Mouse (Mus musculus): ENCODE results near the gene Gm21887. TPM values are rescaled to one million over a fixed set of nuclear protein-coding genes. Genes with fewer than 3 reads are reported as not detected.
A peak's percentile ranks its signal among the peaks of the same experiment; 100 is the strongest.
"Not testable (repeated sequence)": the region's sequence is repeated elsewhere in the genome, so short reads cannot be mapped to it uniquely, and the experiment has no call there.

Gm21887 gene
- polyA plus RNA-seq (2016; fragmentation: Nextera tagmentation; extraction: Ambion mirVana): 229 and 264 TPM in 2 replicates

GRCm38 (mm10) chrX:170009016-170009750, at the start of gene Gm21887:
Gene Gm21887, plus strand, starts transcription at chrX:170009659.
- Histone ChIP-seq H3K9me3 (peaks cover 57% of the 10 kb centered on the region), H3K36me3 (peaks cover 17% of the 10 kb centered on the region), H3K27ac (peak within 1 kb of the TSS; percentile 89), H3K4me1 (replicated peaks) (peaks cover 26% of the 10 kb centered on the region), H3K4me3 (peak within 1 kb of the TSS; percentile 56)
- 80% methylated on average over 117 of the region's 118 CpGs for WGBS
- DNase-seq (ENCODE audit: low spot score): peak; percentile 90
- H3K27me3 ChIP-seq (ENCODE audit: insufficient read depth, poor library complexity, severe bottlenecking): not testable (repeated sequence)

GRCm38 (mm10) chrX:169969337-169969736, 40.1 kb upstream of the Gm21887 start:
- Histone ChIP-seq H3K4me1 (replicated peaks) (no peaks in the 10 kb centered on the region), H3K27me3 (ENCODE audit: insufficient read depth, poor library complexity, severe bottlenecking) (0 out of 2 replicates have a peak, but pooled peaks cover 4% of the 10 kb centered on the region), H3K4me3 (no peak overlapping the region), H3K36me3 (peaks cover 47% of the 10 kb centered on the region), H3K9me3 (peaks cover 43% of the 10 kb centered on the region), H3K27ac (no peak overlapping the region)
- WGBS: 84% methylated on average over 1 of the region's 1 CpGs
- DNase-seq (ENCODE audit: low spot score): no peak

GRCm38 (mm10) chrX:169969765-169970164, 39.7 kb upstream of the Gm21887 start:
- not testable (repeated sequence) for H3K27ac ChIP-seq; H3K4me1 ChIP-seq (replicated peaks); H3K27me3 ChIP-seq (ENCODE audit: insufficient read depth, poor library complexity, severe bottlenecking); H3K4me3 ChIP-seq; DNase-seq (ENCODE audit: low spot score)
- WGBS: 87% methylated on average over 3 of the region's 3 CpGs
- Histone ChIP-seq H3K9me3 (peaks cover 47% of the 10 kb centered on the region), H3K36me3 (peaks cover 52% of the 10 kb centered on the region)

- 89% methylated on average over 7 of the region's 7 CpGs for WGBS
- Histone ChIP-seq H3K36me3 (peaks cover 60% of the 10 kb centered on the region), H3K9me3 (peaks cover 55% of the 10 kb centered on the region)
- not testable (repeated sequence) for DNase-seq (ENCODE audit: low spot score); H3K4me1 ChIP-seq (replicated peaks); H3K27ac ChIP-seq; H3K27me3 ChIP-seq (ENCODE audit: insufficient read depth, poor library complexity, severe bottlenecking); H3K4me3 ChIP-seq
These were observed 38.9 kb upstream of the Gm21887 start for GRCm38 (mm10) chrX:169970546-169970945.

- Histone ChIP-seq H3K9me3 (peaks cover 63% of the 10 kb centered on the region), H3K36me3 (peaks cover 67% of the 10 kb centered on the region)
- H3K4me3 ChIP-seq: not testable (repeated sequence)
These were observed 37.9 kb upstream of the Gm21887 start for GRCm38 (mm10) chrX:169971562-169971961.

GRCm38 (mm10) chrX:169972131-169972530, 37.3 kb upstream of the Gm21887 start:
- WGBS: 82% methylated on average over 2 of the region's 2 CpGs
- not testable (repeated sequence) for H3K27ac ChIP-seq; H3K4me1 ChIP-seq (replicated peaks); H3K4me3 ChIP-seq; H3K27me3 ChIP-seq (ENCODE audit: insufficient read depth, poor library complexity, severe bottlenecking); DNase-seq (ENCODE audit: low spot score)
- Histone ChIP-seq H3K36me3 (peaks cover 72% of the 10 kb centered on the region), H3K9me3 (peaks cover 67% of the 10 kb centered on the region)

More at GRCm38 (mm10) chrX:169971562-169971961, 37.9 kb upstream of the Gm21887 start:
- not testable (repeated sequence) for DNase-seq (ENCODE audit: low spot score); H3K4me1 ChIP-seq (replicated peaks); H3K27ac ChIP-seq; H3K27me3 ChIP-seq (ENCODE audit: insufficient read depth, poor library complexity, severe bottlenecking)
- WGBS: 88% methylated on average over 6 of the region's 6 CpGs

GRCm38 (mm10) chrX:169972791-169973494, 36.5 kb upstream of the Gm21887 start:
- H3K27ac ChIP-seq; H3K4me1 ChIP-seq (replicated peaks); DNase-seq (ENCODE audit: low spot score); H3K27me3 ChIP-seq (ENCODE audit: insufficient read depth, poor library complexity, severe bottlenecking); H3K4me3 ChIP-seq: not testable (repeated sequence)
- Histone ChIP-seq H3K9me3 (peaks cover 73% of the 10 kb centered on the region), H3K36me3 (peaks cover 80% of the 10 kb centered on the region)
- whole genome bisulfite sequencing: 76% methylated on average over 6 of the region's 6 CpGs

GRCm38 (mm10) chrX:169973806-169974205, 35.7 kb upstream of the Gm21887 start:
- H3K36me3 ChIP-seq: peaks cover 88% of the 10 kb centered on the region
- not testable (repeated sequence) for H3K27me3 ChIP-seq (ENCODE audit: insufficient read depth, poor library complexity, severe bottlenecking); H3K4me3 ChIP-seq; H3K27ac ChIP-seq; H3K4me1 ChIP-seq (replicated peaks); DNase-seq (ENCODE audit: low spot score)
- peaks cover 82% of the 10 kb centered on the region for H3K9me3 ChIP-seq
- WGBS: 62% methylated on average over 3 of the region's 3 CpGs

- not testable (repeated sequence) for H3K27me3 ChIP-seq (ENCODE audit: insufficient read depth, poor library complexity, severe bottlenecking); H3K4me3 ChIP-seq; H3K4me1 ChIP-seq (replicated peaks); H3K27ac ChIP-seq; DNase-seq (ENCODE audit: low spot score)
- 69% methylated on average over 4 of the region's 4 CpGs for whole genome bisulfite sequencing
- H3K9me3 ChIP-seq: peaks cover 88% of the 10 kb centered on the region
- H3K36me3 ChIP-seq: peaks cover 94% of the 10 kb centered on the region
These were observed 35.0 kb upstream of the Gm21887 start for GRCm38 (mm10) chrX:169974456-169974855.

GRCm38 (mm10) chrX:169974974-169975373, 34.5 kb upstream of the Gm21887 start:
- not testable (repeated sequence) for H3K27me3 ChIP-seq (ENCODE audit: insufficient read depth, poor library complexity, severe bottlenecking); DNase-seq (ENCODE audit: low spot score); H3K27ac ChIP-seq; H3K4me1 ChIP-seq (replicated peaks); H3K4me3 ChIP-seq
- Histone ChIP-seq H3K36me3 (peaks cover 94% of the 10 kb centered on the region), H3K9me3 (peaks cover 89% of the 10 kb centered on the region)
- 83% methylated on average over 6 of the region's 6 CpGs for WGBS

- H3K9me3 ChIP-seq: peaks cover 91% of the 10 kb centered on the region
- peaks cover 94% of the 10 kb centered on the region for H3K36me3 ChIP-seq
- 89% methylated on average over 3 of the region's 3 CpGs for WGBS
- not testable (repeated sequence) for H3K27me3 ChIP-seq (ENCODE audit: insufficient read depth, poor library complexity, severe bottlenecking); H3K27ac ChIP-seq; H3K4me3 ChIP-seq; DNase-seq (ENCODE audit: low spot score); H3K4me1 ChIP-seq (replicated peaks)
These were observed 33.8 kb upstream of the Gm21887 start for GRCm38 (mm10) chrX:169975681-169976131.

- Histone ChIP-seq H3K36me3 (peaks cover 95% of the 10 kb centered on the region), H3K9me3 (peaks cover 93% of the 10 kb centered on the region)
- H3K27ac ChIP-seq; H3K4me3 ChIP-seq; H3K27me3 ChIP-seq (ENCODE audit: insufficient read depth, poor library complexity, severe bottlenecking); DNase-seq (ENCODE audit: low spot score); H3K4me1 ChIP-seq (replicated peaks): not testable (repeated sequence)
- WGBS: 66% methylated on average over 5 of the region's 5 CpGs
These were observed 33.1 kb upstream of the Gm21887 start for GRCm38 (mm10) chrX:169976340-169976739.

GRCm38 (mm10) chrX:169977856-169978435, 31.5 kb upstream of the Gm21887 start:
- not testable (repeated sequence) for H3K4me3 ChIP-seq; DNase-seq (ENCODE audit: low spot score); H3K27me3 ChIP-seq (ENCODE audit: insufficient read depth, poor library complexity, severe bottlenecking); H3K27ac ChIP-seq; H3K4me1 ChIP-seq (replicated peaks)
- peaks cover 93% of the 10 kb centered on the region for H3K9me3 ChIP-seq
- peaks cover 95% of the 10 kb centered on the region for H3K36me3 ChIP-seq
- WGBS: 92% methylated on average over 7 of the region's 7 CpGs

Data from hindbrain, embryonic 10.5 days (tissue).